Mouse (Mus musculus): ENCODE data around the gene Angptl6. TPM values are rescaled to one million over a fixed set of nuclear protein-coding genes. Genes with fewer than 3 reads are reported as not detected.

The Angptl6 gene
- polyA plus RNA-seq, 1 experiment from 2014 or later: 9.1 TPM

- Histone ChIP-seq H3K9me3 (replicated peaks) (no peaks in the 10 kb centered on the region), H3K4me1 (replicated peaks) (peaks cover 56% of the 10 kb centered on the region), H3K4me2 (no peak overlapping the region), H3K9ac (no peak overlapping the region), H3K36me3 (replicated peaks) (peaks cover 82% of the 10 kb centered on the region), H3K27ac (replicated peaks) (peak overlapping the region; percentile 39), H3K4me3 (replicated peaks) (no peak overlapping the region), H3K27me3 (no peaks in the 10 kb centered on the region)
- ATAC-seq (ENCODE audit: insufficient read depth): no peak
- 77% methylated on average over 13 of the region's 13 CpGs for WGBS (ENCODE audit: insufficient replicate concordance)
Measured at GRCm38 (mm10) chr9:20893590-20894343, 14.2 kb upstream of the Angptl6 start.

GRCm38 (mm10) chr9:20893069-20893468 lies 13.5 kb upstream of the Angptl6 start:
- no peaks in the 10 kb centered on the region for H3K27me3 ChIP-seq
- no peak overlapping the region for H3K9ac ChIP-seq
- H3K4me2 ChIP-seq: no peak overlapping the region
- H3K9me3 ChIP-seq (replicated peaks): no peaks in the 10 kb centered on the region
- 47% methylated on average over 5 of the region's 5 CpGs for whole genome bisulfite sequencing (ENCODE audit: insufficient replicate concordance)
- no peak for ATAC-seq (ENCODE audit: insufficient read depth)
- H3K36me3 ChIP-seq (replicated peaks): peaks cover 82% of the 10 kb centered on the region
- H3K4me1 ChIP-seq (replicated peaks): peaks cover 59% of the 10 kb centered on the region
- peak overlapping the region; percentile 48; the same call in 1 of the 2 replicates for H3K27ac ChIP-seq (replicated peaks)
- no peak overlapping the region for H3K4me3 ChIP-seq (replicated peaks)

- Histone ChIP-seq H3K9me3 (replicated peaks) (no peaks in the 10 kb centered on the region), H3K36me3 (replicated peaks) (peaks cover 80% of the 10 kb centered on the region), H3K4me2 (no peak overlapping the region), H3K27me3 (no peaks in the 10 kb centered on the region), H3K9ac (no peak overlapping the region), H3K4me3 (replicated peaks) (no peak overlapping the region), H3K27ac (replicated peaks) (peak overlapping the region; percentile 58), H3K4me1 (replicated peaks) (peaks cover 56% of the 10 kb centered on the region)
- 53% methylated on average over 5 of the region's 5 CpGs for WGBS (ENCODE audit: insufficient replicate concordance)
- ATAC-seq (ENCODE audit: insufficient read depth): no peak
Measured at GRCm38 (mm10) chr9:20892104-20892653, 12.7 kb upstream of the Angptl6 start.

GRCm38 (mm10) chr9:20891339-20892103 lies 12.0 kb upstream of the Angptl6 start:
- ATAC-seq (ENCODE audit: insufficient read depth): no peak
- H3K4me1 ChIP-seq (replicated peaks): peaks cover 51% of the 10 kb centered on the region

GRCm38 (mm10) chr9:20890411-20890810 lies 10.9 kb upstream of the Angptl6 start:
- peaks cover 51% of the 10 kb centered on the region for H3K4me1 ChIP-seq (replicated peaks)

More at GRCm38 (mm10) chr9:20891339-20892103, 12.0 kb upstream of the Angptl6 start:
- H3K27ac ChIP-seq (replicated peaks): peak overlapping the region; percentile 83
- 78% methylated on average over 26 of the region's 26 CpGs for WGBS (ENCODE audit: insufficient replicate concordance)
- no peaks in the 10 kb centered on the region for H3K9me3 ChIP-seq (replicated peaks)
- no peaks in the 10 kb centered on the region for H3K27me3 ChIP-seq
- H3K36me3 ChIP-seq (replicated peaks): peaks cover 74% of the 10 kb centered on the region
- no peak overlapping the region for H3K4me2 ChIP-seq
- H3K4me3 ChIP-seq (replicated peaks): no peak overlapping the region
- no peak overlapping the region for H3K9ac ChIP-seq

GRCm38 (mm10) chr9:20889185-20890141 lies 9.9 kb upstream of the Angptl6 start:
- peaks cover 53% of the 10 kb centered on the region for H3K36me3 ChIP-seq (replicated peaks)
- H3K4me3 ChIP-seq (replicated peaks): peak overlapping the region; percentile 82
- H3K9me3 ChIP-seq (replicated peaks): no peaks in the 10 kb centered on the region
- 29% methylated on average over 29 of the region's 29 CpGs for whole genome bisulfite sequencing (ENCODE audit: insufficient replicate concordance)
- H3K27me3 ChIP-seq: no peaks in the 10 kb centered on the region
- H3K4me1 ChIP-seq (replicated peaks): peaks cover 49% of the 10 kb centered on the region
- H3K9ac ChIP-seq: peak overlapping the region; percentile 74
- peak overlapping the region; percentile 83 for H3K27ac ChIP-seq (replicated peaks)
- peak; percentile 70 for ATAC-seq (ENCODE audit: insufficient read depth)
- peak overlapping the region; percentile 89 for H3K4me2 ChIP-seq

More at GRCm38 (mm10) chr9:20890411-20890810, 10.9 kb upstream of the Angptl6 start:
- Histone ChIP-seq H3K36me3 (replicated peaks) (peaks cover 63% of the 10 kb centered on the region), H3K27ac (replicated peaks) (peak overlapping the region; percentile 83), H3K9ac (0 out of 2 replicates have a peak overlapping the region, but pooled peaks have one; percentile 74), H3K4me3 (replicated peaks) (peak overlapping the region; percentile 82), H3K9me3 (replicated peaks) (no peaks in the 10 kb centered on the region), H3K4me2 (peak overlapping the region; percentile 89), H3K27me3 (no peaks in the 10 kb centered on the region)
- ATAC-seq (ENCODE audit: insufficient read depth): no peak
- WGBS (ENCODE audit: insufficient replicate concordance): 85% methylated on average over 5 of the region's 5 CpGs

GRCm38 (mm10) chr9:20888386-20888765 lies 8.8 kb upstream of the Angptl6 start:
- WGBS (ENCODE audit: insufficient replicate concordance): under 1% methylated on average over 30 of the region's 30 CpGs
- peaks cover 44% of the 10 kb centered on the region for H3K4me1 ChIP-seq (replicated peaks)
- no peaks in the 10 kb centered on the region for H3K27me3 ChIP-seq
- peak overlapping the region; percentile 89 for H3K4me2 ChIP-seq
- no peaks in the 10 kb centered on the region for H3K9me3 ChIP-seq (replicated peaks)
- H3K9ac ChIP-seq: peak overlapping the region; percentile 74
- H3K36me3 ChIP-seq (replicated peaks): peaks cover 42% of the 10 kb centered on the region
- ATAC-seq (ENCODE audit: insufficient read depth): peak; percentile 11; the same call in 1 of the 2 replicates
- peak overlapping the region; percentile 82 for H3K4me3 ChIP-seq (replicated peaks)
- peak overlapping the region; percentile 89 for H3K27ac ChIP-seq (replicated peaks)

GRCm38 (mm10) chr9:20887704-20888385 lies 8.3 kb upstream of the Angptl6 start, which contains the start of gene Ppan:
Ppan (plus strand) TSS chr9:20888175.
- H3K4me2 ChIP-seq: peak within 1 kb of the TSS; percentile 89
- WGBS (ENCODE audit: insufficient replicate concordance): under 1% methylated on average over 43 of the region's 43 CpGs
- H3K27ac ChIP-seq (replicated peaks): peak within 1 kb of the TSS; percentile 89
- H3K4me3 ChIP-seq (replicated peaks): peak within 1 kb of the TSS; percentile 82
- H3K9ac ChIP-seq: peak within 1 kb of the TSS; percentile 74
- peaks cover 44% of the 10 kb centered on the region for H3K4me1 ChIP-seq (replicated peaks)
- no peaks in the 10 kb centered on the region for H3K9me3 ChIP-seq (replicated peaks)
- no peaks in the 10 kb centered on the region for H3K27me3 ChIP-seq
- peak; percentile 87 for ATAC-seq (ENCODE audit: insufficient read depth)
- peaks cover 37% of the 10 kb centered on the region for H3K36me3 ChIP-seq (replicated peaks)

- no peak overlapping the region for H3K9ac ChIP-seq
- H3K4me1 ChIP-seq (replicated peaks): peaks cover 42% of the 10 kb centered on the region
- no peak overlapping the region for H3K27ac ChIP-seq (replicated peaks)
- H3K9me3 ChIP-seq (replicated peaks): no peaks in the 10 kb centered on the region
- H3K27me3 ChIP-seq: no peaks in the 10 kb centered on the region
- peaks cover 31% of the 10 kb centered on the region for H3K36me3 ChIP-seq (replicated peaks)
- WGBS (ENCODE audit: insufficient replicate concordance): 83% methylated on average over 6 of the region's 6 CpGs
- no peak for ATAC-seq (ENCODE audit: insufficient read depth)
- H3K4me2 ChIP-seq: peak overlapping the region; percentile 89
- H3K4me3 ChIP-seq (replicated peaks): peak overlapping the region; percentile 82; the same call in 1 of the 2 replicates
Measured at GRCm38 (mm10) chr9:20887191-20887590, 7.7 kb upstream of the Angptl6 start.

- 81% methylated on average over 2 of the region's 2 CpGs for WGBS (ENCODE audit: insufficient replicate concordance)
- Histone ChIP-seq H3K27me3 (no peaks in the 10 kb centered on the region), H3K4me3 (replicated peaks) (no peak overlapping the region), H3K36me3 (replicated peaks) (peaks cover 24% of the 10 kb centered on the region), H3K9ac (no peak overlapping the region), H3K4me2 (no peak overlapping the region), H3K4me1 (replicated peaks) (peaks cover 37% of the 10 kb centered on the region), H3K27ac (replicated peaks) (no peak overlapping the region), H3K9me3 (replicated peaks) (no peaks in the 10 kb centered on the region)
- ATAC-seq (ENCODE audit: insufficient read depth): no peak
Measured at GRCm38 (mm10) chr9:20886563-20886962, 7.0 kb upstream of the Angptl6 start.

All from liver, embryonic 15.5 days (tissue).